Mouse (Mus musculus) leukemia stem cell, adult 10-12 weeks (primary cell): ENCODE measurements around the gene Pdcd2l. TPM values are rescaled to one million over a fixed set of nuclear protein-coding genes. Genes with fewer than 3 reads are reported as not detected.

Experiments
- polyA plus RNA-seq: library from polyadenylated mRNA; stranded (reverse); fragments of >175 nt; gene quantifications from 2 replicates; pipeline ENCODE4 v1.2.3, GENCODE M21; 2012; ENCODE audit warnings: low replicate concordance

Pdcd2l gene
- polyA plus RNA-seq = 4.8 and 7.2 TPM in 2 replicates

GRCm38 (mm10) chr7:34196132-34197128 lies at the start of gene Pdcd2l:
Pdcd2l (minus strand) TSS chr7:34196661.

GRCm38 (mm10) chr7:34230116-34230515 lies 33.7 kb upstream of the Pdcd2l start, which contains the start of gene Gpi1:
Gpi1 (minus strand) TSS chr7:34230336.

GRCm38 (mm10) chr7:34169454-34169853 lies 27.0 kb downstream of the Pdcd2l start, which contains the start of gene Uba2:
Uba2 (minus strand) TSS chr7:34169599.

Other genes with a start within 250 kb of the Pdcd2l start
- gene Scgb2b27, start 182.7 kb downstream of the Pdcd2l start, polyA plus RNA-seq = not detected in 2 replicates
- gene Scgb1b27, start 175.2 kb downstream of the Pdcd2l start, polyA plus RNA-seq = not detected in 2 replicates
- gene Scgb1b30, start 101.2 kb downstream of the Pdcd2l start, polyA plus RNA-seq = not detected in 2 replicates
- gene Wtip, start 63.4 kb downstream of the Pdcd2l start, polyA plus RNA-seq = 2.8 and 4.3 TPM in 2 replicates
- gene Uba2, start 27.1 kb downstream of the Pdcd2l start, polyA plus RNA-seq = 11.6 and 23.5 TPM in 2 replicates
- 225 and 958 TPM in 2 replicates for gene Gpi1, start 33.7 kb upstream of the Pdcd2l start, polyA plus RNA-seq
- gene Gm6096, start 54.4 kb upstream of the Pdcd2l start, polyA plus RNA-seq = not detected in 2 replicates
- 12.4 and 22.7 TPM in 2 replicates for gene 4931406P16Rik, start 116.9 kb upstream of the Pdcd2l start, polyA plus RNA-seq
- gene Lsm14a, start 196.7 kb upstream of the Pdcd2l start, polyA plus RNA-seq = 25.2 and 31.3 TPM in 2 replicates